8 mouse cellular contexts compared by ENCODE assay signal in the genomic region with DNA sequence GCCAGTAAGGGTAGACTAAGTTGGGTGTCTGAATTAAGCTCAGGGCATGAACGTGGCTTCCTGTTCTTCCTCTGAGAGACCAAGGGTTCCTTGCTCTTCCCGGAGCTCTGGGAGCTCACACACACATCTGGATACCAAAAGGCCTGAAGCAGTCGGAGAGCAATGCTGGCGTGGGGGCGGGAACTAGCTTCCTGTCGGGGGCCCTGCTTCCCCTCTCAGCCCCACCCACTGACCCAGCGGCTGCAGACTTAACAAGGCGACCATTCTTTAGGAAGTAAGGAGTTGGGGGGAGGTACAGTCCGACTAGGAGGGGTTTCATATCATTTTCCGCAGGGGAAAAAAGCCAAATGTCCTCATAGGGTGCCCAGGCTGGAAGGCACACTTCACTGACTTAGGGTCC.
DNase-seq lines count a peak whose midpoint lies in the region; ATAC-seq lines count a peak whose summit lies in the region.

No protein-coding gene starts in this region.

- H3K9me3 ChIP-seq in forebrain, embryonic 12.5 days, result no peaks in the 10 kb centered on the region
- H3K9me3 ChIP-seq in forebrain, embryonic 14.5 days (replicated peaks; ENCODE audit: control insufficient read depth, low read length), result no peaks in the 10 kb centered on the region
- H3K9me3 ChIP-seq in heart, embryonic 11.5 days (replicated peaks; ENCODE audit: control insufficient read depth, low read length), result no peaks in the 10 kb centered on the region
- no peaks in the 10 kb centered on the region for H3K9me3 ChIP-seq in kidney, embryonic 14.5 days (ENCODE audit: control insufficient read depth, low read length)

- 72% methylated on average over 10 of the region's 10 CpGs for WGBS in forebrain, embryonic 12.5 days
- 61% methylated on average over 10 of the region's 10 CpGs for WGBS in forebrain, embryonic 14.5 days
- 29% methylated on average over 10 of the region's 10 CpGs for WGBS in heart, embryonic 11.5 days (ENCODE audit: insufficient replicate concordance)
- 21% methylated on average over 10 of the region's 10 CpGs for WGBS in kidney, embryonic 14.5 days

- H3K4me3 ChIP-seq in forebrain, embryonic 12.5 days (replicated peaks), result no peak overlapping the region
- no peak overlapping the region for H3K4me3 ChIP-seq in forebrain, embryonic 14.5 days (ENCODE audit: low read depth, low read length)
- no peak overlapping the region for H3K4me3 ChIP-seq in heart, embryonic 11.5 days (ENCODE audit: low read depth, low read length)
- H3K4me3 ChIP-seq in kidney, embryonic 14.5 days (ENCODE audit: low read length), result no peak overlapping the region

- peaks cover 3% of the 10 kb centered on the region; the same call in 1 of the 2 replicates for H3K4me1 ChIP-seq in forebrain, embryonic 12.5 days
- H3K4me1 ChIP-seq in forebrain, embryonic 14.5 days (ENCODE audit: control insufficient read depth, insufficient read depth, low read length), result no peaks in the 10 kb centered on the region; the same call in 1 of the 2 replicates
- peaks cover 23% of the 10 kb centered on the region for H3K4me1 ChIP-seq in heart, embryonic 11.5 days (ENCODE audit: control insufficient read depth, insufficient read depth, low read length)
- H3K4me1 ChIP-seq in kidney, embryonic 14.5 days (ENCODE audit: control insufficient read depth, insufficient read depth, low read length), result no peaks in the 10 kb centered on the region

- H3K9ac ChIP-seq in forebrain, embryonic 12.5 days, result no peak overlapping the region
- no peak overlapping the region for H3K9ac ChIP-seq in forebrain, embryonic 14.5 days (ENCODE audit: low read length)
- peak overlapping the region; percentile 49; the same call in 1 of the 2 replicates for H3K9ac ChIP-seq in heart, embryonic 11.5 days (ENCODE audit: low read depth, low read length)
- no peak overlapping the region for H3K9ac ChIP-seq in kidney, embryonic 14.5 days (ENCODE audit: low read depth, low read length)

- no peak for ATAC-seq in forebrain, embryonic 12.5 days (ENCODE audit: low FRiP score)
- no peak for ATAC-seq in forebrain, embryonic 14.5 days
- ATAC-seq in heart, embryonic 11.5 days (replicated peaks; ENCODE audit: insufficient number of reproducible peaks, low FRiP score, low TSS enrichment), result peak; percentile 55
- ATAC-seq in kidney, embryonic 14.5 days (ENCODE audit: low FRiP score, low TSS enrichment), result peak; percentile 87

- no peak for DNase-seq in forebrain, embryonic 14.5 days (ENCODE audit: low spot score)
- DNase-seq in brain, adult 2 months (ENCODE audit: low read depth, low spot score), result peak; percentile 24
- peak; percentile 60 for DNase-seq in lung, postnatal 36 days
- DNase-seq in cerebellum, adult 18-20 months, result no peak
- DNase-seq in layer of hippocampus, postnatal 36 days, result no peak

- H3K27me3 ChIP-seq in forebrain, embryonic 12.5 days, result no peaks in the 10 kb centered on the region
- no peaks in the 10 kb centered on the region for H3K27me3 ChIP-seq in forebrain, embryonic 14.5 days (replicated peaks; ENCODE audit: control insufficient read depth, insufficient read depth, low read length)
- H3K27me3 ChIP-seq in heart, embryonic 11.5 days (ENCODE audit: control insufficient read depth, insufficient read depth, low read length), result no peaks in the 10 kb centered on the region
- H3K27me3 ChIP-seq in kidney, embryonic 14.5 days (ENCODE audit: control insufficient read depth, insufficient read depth, low read length), result no peaks in the 10 kb centered on the region

- H3K36me3 ChIP-seq in forebrain, embryonic 12.5 days (replicated peaks), result peaks cover 93% of the 10 kb centered on the region
- peaks cover 94% of the 10 kb centered on the region for H3K36me3 ChIP-seq in forebrain, embryonic 14.5 days (ENCODE audit: control insufficient read depth, insufficient read depth, low read length)
- peaks cover 37% of the 10 kb centered on the region for H3K36me3 ChIP-seq in heart, embryonic 11.5 days (ENCODE audit: control insufficient read depth, insufficient read depth, low read length)
- H3K36me3 ChIP-seq in kidney, embryonic 14.5 days (ENCODE audit: control insufficient read depth, insufficient read depth, low read length), result peaks cover 69% of the 10 kb centered on the region

- 0 out of 2 replicates have a peak overlapping the region, but pooled peaks have one; percentile 3 for H3K27ac ChIP-seq in forebrain, embryonic 12.5 days
- no peak overlapping the region for H3K27ac ChIP-seq in forebrain, embryonic 14.5 days (ENCODE audit: low read depth, low read length)
- H3K27ac ChIP-seq in heart, embryonic 11.5 days (ENCODE audit: low read depth, low read length), result peak overlapping the region; percentile 84
- peak overlapping the region; percentile 66 for H3K27ac ChIP-seq in kidney, embryonic 14.5 days (ENCODE audit: low read depth, low read length)

- no peak overlapping the region for H3K4me2 ChIP-seq in forebrain, embryonic 12.5 days
- no peak overlapping the region for H3K4me2 ChIP-seq in forebrain, embryonic 14.5 days (ENCODE audit: low read length)
- H3K4me2 ChIP-seq in heart, embryonic 11.5 days, result peak overlapping the region; percentile 42
- H3K4me2 ChIP-seq in kidney, embryonic 14.5 days (replicated peaks; ENCODE audit: low read depth, low read length), result no peak overlapping the region

Comparison
In these comparisons a context has a peak if more than half of its experiments do, and no peak if none do; other contexts are left out.
1. ATAC-seq: peak in heart, embryonic 11.5 days (single experiment) and kidney, embryonic 14.5 days (single experiment); none in forebrain, embryonic 12.5 days (single experiment) and forebrain, embryonic 14.5 days (single experiment).
2. DNase-seq: peak in brain, adult 2 months (single experiment) and lung, postnatal 36 days (single experiment); none in forebrain, embryonic 14.5 days (single experiment), cerebellum, adult 18-20 months (0 of 2) and layer of hippocampus, postnatal 36 days (0 of 2).